Mouse (Mus musculus) liver, adult 2 months (tissue): ENCODE measurements around the gene Wdr70. TPM values are rescaled to one million over a fixed set of nuclear protein-coding genes. Genes with fewer than 3 reads are reported as not detected.

ENCODE experiments used
- DNase-seq: peaks from one replicate; pipeline ENCODE4 v3.0.0-alpha.2; 2011; ENCODE audit warnings: low read depth, low spot score; ENCODE audit errors: extremely low read depth
- H3K27ac ChIP-seq: fragments of 200-500 bp; replicated peaks from 2 replicates; pipeline ENCODE4 v1.5.1; 2012; ENCODE audit warnings: low read depth, mild to moderate bottlenecking, control low read depth, inconsistent platforms, low read length; ENCODE audit not compliant: insufficient read depth
- H3K27me3 ChIP-seq: fragments of 200-500 bp; 2 replicates; pipeline ENCODE4 v1.6.1; 2012; ENCODE audit warnings: mild to moderate bottlenecking, moderate library complexity, low read length, inconsistent platforms; ENCODE audit not compliant: control insufficient read depth, insufficient read depth
- H3K36me3 ChIP-seq: fragments of 200-500 bp; 2 replicates; pipeline ENCODE4 v1.6.1; 2012; ENCODE audit warnings: low read length, inconsistent platforms; ENCODE audit not compliant: control insufficient read depth, insufficient read depth
- H3K4me1 ChIP-seq: fragments of 200-500 bp; 2 replicates; pipeline ENCODE4 v1.6.1; 2011; ENCODE audit warnings: low read length; ENCODE audit not compliant: control insufficient read depth, insufficient read depth
- H3K4me3 ChIP-seq: fragments of 200-500 bp; 2 replicates; pipeline ENCODE4 v1.5.1; 2011; ENCODE audit warnings: low read depth, mild to moderate bottlenecking, control low read depth, low read length, moderate library complexity; ENCODE audit not compliant: insufficient read depth
- H3K79me2 ChIP-seq: fragments of 200-500 bp; 2 replicates; pipeline ENCODE4 v1.6.1; 2012; ENCODE audit warnings: inconsistent platforms, mild to moderate bottlenecking, low read length, moderate library complexity; ENCODE audit not compliant: control insufficient read depth, insufficient read depth
- H3K9ac ChIP-seq: fragments of 200-500 bp; 2 replicates; pipeline ENCODE4 v1.6.1; 2012; ENCODE audit warnings: low read depth, mild to moderate bottlenecking, control low read depth, inconsistent platforms, low read length
- CTCF ChIP-seq: fragments of 200-500 bp; IDR thresholded peaks from 2 replicates; pipeline ENCODE4 v1.5.1; 2011; ENCODE audit warnings: low read depth, low read length, control low read depth
- POLR2A ChIP-seq: fragments of 200-500 bp; IDR thresholded peaks from 2 replicates; pipeline ENCODE4 v1.6.1; 2011; ENCODE audit warnings: low read length, control low read depth; ENCODE audit not compliant: insufficient read depth; ENCODE audit errors: extremely low read depth
- WGBS: fragments of 180-500 bp; shearing (Covaris S2); methylation state at CpG from one replicate; pipeline ENCODE4 v1.1.7; 2018; 5-methylcytosine and 5-hydroxymethylcytosine counted together
- polyA plus RNA-seq: library from polyadenylated mRNA; depleted of rRNA; stranded (reverse); fragments of >200 nt; gene quantifications from 2 replicates; pipeline ENCODE4 v1.2.3, GENCODE M21; 2012
- total RNA-seq: library from RNA; depleted of rRNA; stranded (reverse); fragments of >200 nt; gene quantifications from 2 replicates; pipeline ENCODE4 v1.2.3, GENCODE M21; 2014

Wdr70 gene
- total and polyA plus RNA-seq, 2 experiments, result 5.5 to 9.1 TPM

DNA sequence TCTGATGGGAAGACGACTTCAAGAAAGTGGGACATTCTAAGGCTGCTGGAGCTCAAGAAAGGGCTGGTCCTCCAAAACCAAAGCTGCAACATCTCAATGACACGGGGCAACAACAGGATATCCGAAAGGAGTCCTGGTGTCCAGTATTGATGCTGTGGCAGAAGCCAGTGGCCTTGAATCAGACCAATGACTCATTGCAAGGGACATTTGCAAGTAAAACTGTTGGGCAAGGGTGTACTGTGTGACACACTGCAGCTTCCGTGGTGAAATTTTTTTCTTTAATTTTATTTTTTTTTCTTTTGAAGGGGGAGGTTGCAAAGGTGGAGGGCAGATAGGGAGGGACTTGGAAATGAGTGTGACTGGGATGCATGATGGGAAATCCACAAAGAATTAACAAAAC is 256.6 kb downstream of the Wdr70 start:
- no peak for TF ChIP-seq POLR2A
- TF ChIP-seq CTCF, result no peak
- no peaks in the 10 kb centered on the region for H3K27me3 ChIP-seq
- no peaks in the 10 kb centered on the region for H3K4me1 ChIP-seq
- no peak for DNase-seq
- H3K36me3 ChIP-seq, result no peaks in the 10 kb centered on the region
- 81% methylated on average over 4 of the region's 4 CpGs for WGBS
- H3K27ac ChIP-seq, result no peak overlapping the region
- no peak overlapping the region for H3K9ac ChIP-seq
- H3K4me3 ChIP-seq, result no peak overlapping the region
- H3K79me2 ChIP-seq, result no peaks in the 10 kb centered on the region

DNA sequence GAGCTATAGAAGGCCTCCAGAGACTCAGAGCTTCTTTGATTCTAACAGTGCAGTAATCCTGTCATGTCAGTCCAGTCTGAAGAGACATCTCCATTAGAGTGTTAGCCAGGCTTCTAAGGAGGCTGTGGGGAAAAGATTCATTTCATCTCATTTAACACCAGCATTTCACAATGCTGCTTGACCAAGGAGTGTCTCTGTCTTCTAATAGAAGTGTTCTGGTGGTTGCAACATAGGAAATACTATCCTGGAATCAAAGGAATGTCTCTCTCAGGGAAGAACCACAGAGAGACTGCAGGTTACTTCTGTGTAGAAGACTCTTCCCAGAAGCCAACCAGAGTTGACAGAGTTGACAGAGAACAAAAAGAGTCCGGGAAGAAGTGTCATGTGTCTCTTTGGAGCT is 257.3 kb downstream of the Wdr70 start:
- TF ChIP-seq POLR2A, result no peak
- no peak for TF ChIP-seq CTCF
- Histone ChIP-seq H3K27ac (no peak overlapping the region), H3K36me3 (no peaks in the 10 kb centered on the region), H3K79me2 (no peaks in the 10 kb centered on the region), H3K4me3 (no peak overlapping the region), H3K4me1 (no peaks in the 10 kb centered on the region), H3K9ac (no peak overlapping the region), H3K27me3 (no peaks in the 10 kb centered on the region)
- WGBS, result 71% methylated on average over 1 of the region's 1 CpGs
- no peak for DNase-seq

DNA sequence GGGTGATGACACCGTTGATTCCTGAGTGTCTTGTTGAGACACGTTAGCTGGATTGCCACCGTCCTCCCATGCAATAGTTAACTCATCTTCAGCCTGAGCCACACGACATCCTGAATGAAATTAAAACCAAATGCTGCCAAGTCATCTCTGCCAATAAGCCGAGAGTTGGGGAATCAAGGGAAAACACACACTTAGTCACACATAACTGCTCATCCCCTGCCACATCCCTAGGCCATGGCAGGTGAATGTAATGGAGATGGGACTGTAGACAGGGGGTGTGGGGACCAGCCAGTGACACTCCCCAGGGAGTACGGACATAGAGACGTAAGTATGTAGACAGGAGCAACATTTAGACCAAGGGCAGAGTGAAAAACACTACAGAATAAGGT is 260.1 kb downstream of the Wdr70 start:
- WGBS, result 76% methylated on average over 7 of the region's 7 CpGs
- no peak for TF ChIP-seq POLR2A
- TF ChIP-seq CTCF, result no peak
- Histone ChIP-seq H3K79me2 (no peaks in the 10 kb centered on the region), H3K9ac (no peak overlapping the region), H3K36me3 (no peaks in the 10 kb centered on the region), H3K4me3 (no peak overlapping the region), H3K27me3 (no peaks in the 10 kb centered on the region), H3K4me1 (no peaks in the 10 kb centered on the region), H3K27ac (no peak overlapping the region)
- DNase-seq, result no peak

DNA sequence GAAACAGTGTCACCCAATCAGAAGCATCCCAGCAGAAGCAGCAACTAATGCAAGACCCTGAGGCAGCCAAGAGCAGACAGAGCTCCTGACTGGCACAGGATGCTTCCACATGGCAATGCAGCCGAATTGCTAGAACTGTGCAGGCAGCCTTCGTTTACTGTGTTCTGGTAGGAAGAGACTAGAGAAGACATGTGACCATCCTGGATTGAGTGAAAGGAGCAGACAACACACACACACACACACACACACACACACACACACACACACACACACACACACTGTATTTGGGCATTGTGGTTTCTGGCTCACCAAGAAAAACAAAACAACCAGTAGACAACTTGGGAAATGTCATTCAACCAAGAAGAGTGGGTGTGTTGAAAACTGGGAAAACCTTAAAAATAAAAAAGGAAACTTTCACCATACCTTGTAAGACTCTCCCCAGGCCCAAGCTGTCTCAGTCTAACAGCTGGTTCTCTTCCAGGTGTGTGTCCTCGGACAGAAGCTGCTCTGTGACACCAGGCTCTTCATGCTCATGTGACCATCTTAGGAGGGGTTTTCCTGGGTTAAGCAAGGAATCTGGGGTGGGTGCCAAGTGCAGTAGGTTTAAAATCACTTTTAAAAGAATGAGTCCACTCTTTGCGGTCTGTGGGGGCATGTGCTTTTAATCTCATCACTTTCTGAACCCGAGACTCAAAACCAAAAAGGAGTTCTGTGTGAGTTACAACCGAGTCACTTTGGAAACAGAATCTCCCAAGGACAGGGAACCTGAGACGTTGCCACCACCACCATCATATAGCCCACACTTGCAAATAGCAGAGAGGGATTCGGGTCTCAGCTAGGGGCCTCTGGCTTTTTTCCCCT is 260.7 kb downstream of the Wdr70 start:
- no peak for DNase-seq
- H3K4me3 ChIP-seq, result no peak overlapping the region
- H3K36me3 ChIP-seq, result no peaks in the 10 kb centered on the region
- WGBS, result 77% methylated on average over 8 of the region's 8 CpGs
- H3K27me3 ChIP-seq, result no peaks in the 10 kb centered on the region
- no peaks in the 10 kb centered on the region for H3K4me1 ChIP-seq
- no peak overlapping the region for H3K27ac ChIP-seq
- no peak overlapping the region for H3K9ac ChIP-seq
- TF ChIP-seq CTCF (no peak), POLR2A (no peak)
- H3K79me2 ChIP-seq, result no peaks in the 10 kb centered on the region

DNA sequence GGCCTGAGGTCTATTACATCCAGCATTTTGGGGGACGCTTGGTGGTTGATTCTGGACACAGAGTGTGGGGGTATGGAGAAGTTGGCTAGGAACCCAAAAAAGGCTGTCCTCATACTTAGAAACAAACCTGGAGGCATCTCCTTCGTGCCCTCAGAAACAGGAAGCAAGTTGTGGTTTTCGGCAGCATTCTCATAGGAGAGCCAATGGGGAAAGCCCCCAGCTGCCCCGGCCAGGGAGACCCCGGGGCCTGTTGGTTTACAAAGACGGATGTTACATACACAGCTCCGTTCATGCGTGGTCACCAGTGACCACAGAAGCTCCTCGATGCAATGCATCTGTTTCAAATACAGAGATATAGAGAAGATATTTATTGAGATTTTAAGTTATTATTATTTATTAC is 263.6 kb downstream of the Wdr70 start:
- no peak overlapping the region for H3K4me3 ChIP-seq
- TF ChIP-seq POLR2A (no peak), CTCF (no peak)

DNA sequence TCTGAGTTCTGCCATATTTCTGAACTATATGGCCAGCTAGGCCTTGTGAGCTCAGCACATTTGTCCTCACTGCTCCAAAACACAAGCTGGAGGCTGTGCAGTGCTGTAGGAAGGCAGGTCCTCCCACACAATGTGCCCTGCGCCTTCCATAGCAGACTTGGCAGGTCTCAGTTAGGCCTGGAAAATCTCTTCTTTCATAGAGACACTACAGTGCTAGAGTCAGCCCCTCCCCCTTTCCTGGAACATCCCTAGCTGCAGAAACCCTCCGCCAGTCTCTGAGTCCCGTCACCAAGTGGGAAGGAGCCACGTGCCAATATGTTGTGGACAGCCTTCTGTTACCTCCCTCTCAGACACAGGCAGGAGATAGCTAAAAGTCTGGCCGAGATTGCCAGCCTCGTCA is 273.5 kb downstream of the Wdr70 start:
- TF ChIP-seq POLR2A (no peak), CTCF (no peak)
- Histone ChIP-seq H3K4me1 (no peaks in the 10 kb centered on the region), H3K27me3 (no peaks in the 10 kb centered on the region), H3K9ac (no peak overlapping the region), H3K79me2 (no peaks in the 10 kb centered on the region), H3K36me3 (no peaks in the 10 kb centered on the region), H3K27ac (no peak overlapping the region), H3K4me3 (no peak overlapping the region)
- no peak for DNase-seq
- WGBS, result 63% methylated on average over 6 of the region's 6 CpGs

More for the DNA sequence above, 263.6 kb downstream of the Wdr70 start:
- Histone ChIP-seq H3K9ac (no peak overlapping the region), H3K27me3 (no peaks in the 10 kb centered on the region), H3K4me1 (no peaks in the 10 kb centered on the region), H3K79me2 (no peaks in the 10 kb centered on the region), H3K36me3 (no peaks in the 10 kb centered on the region), H3K27ac (no peak overlapping the region)
- 86% methylated on average over 9 of the region's 9 CpGs for WGBS
- DNase-seq, result no peak
